Mouse (Mus musculus) stomach, postnatal 0 days (tissue): ENCODE data around the gene Gm28374. TPM values are rescaled to one million over a fixed set of nuclear protein-coding genes. Genes with fewer than 3 reads are reported as not detected.
A peak's percentile ranks its signal among the peaks of the same experiment; 100 is the strongest.

Experiments
- ATAC-seq: fragments of 200-750 bp; cut with Nextera tagmentation; 2 replicates; pipeline ENCODE4 v1.8.0; 2017; ENCODE audit not compliant: low FRiP score, low TSS enrichment
- DNase-seq: peaks from one replicate; pipeline ENCODE4 v3.0.0-alpha.2; 2016; ENCODE audit warnings: low spot score
- H3K27ac ChIP-seq: fragments of 300-500 bp; sonication (generic); replicated peaks from 2 replicates; pipeline ENCODE4 v1.5.1; 2014; ENCODE audit warnings: mild to moderate bottlenecking, control low read depth
- H3K27me3 ChIP-seq: fragments of 300-500 bp; sonication (generic); 2 replicates; pipeline ENCODE4 v1.6.1; 2014; ENCODE audit warnings: low read length; ENCODE audit not compliant: control insufficient read depth, insufficient read depth
- H3K36me3 ChIP-seq: fragments of 300-500 bp; sonication (generic); 2 replicates; pipeline ENCODE4 v1.6.1; 2014; ENCODE audit warnings: low read length, mixed read lengths; ENCODE audit not compliant: control insufficient read depth, insufficient read depth
- H3K4me1 ChIP-seq: fragments of 300-500 bp; sonication (generic); replicated peaks from 2 replicates; pipeline ENCODE4 v1.6.1; 2014; ENCODE audit warnings: antibody characterized with exemption; ENCODE audit not compliant: control insufficient read depth, insufficient read depth
- H3K4me2 ChIP-seq: fragments of 300-500 bp; sonication (generic); replicated peaks from 2 replicates; pipeline ENCODE4 v1.6.1; 2014; ENCODE audit warnings: low read depth, mild to moderate bottlenecking, control low read depth, moderate library complexity
- H3K4me3 ChIP-seq: fragments of 300-500 bp; sonication (generic); 2 replicates; pipeline ENCODE4 v1.5.1; 2014; ENCODE audit warnings: low read depth, low read length, control low read depth
- H3K9ac ChIP-seq: fragments of 300-500 bp; sonication (generic); 2 replicates; pipeline ENCODE4 v1.6.1; 2014; ENCODE audit warnings: mild to moderate bottlenecking, low read length, control low read depth, mixed read lengths
- H3K9me3 ChIP-seq: fragments of 300-500 bp; sonication (generic); 2 replicates; pipeline ENCODE4 v1.6.1; 2016; ENCODE audit warnings: low read length; ENCODE audit not compliant: control insufficient read depth
- CTCF ChIP-seq: IDR thresholded peaks from 2 replicates; pipeline ENCODE4 v1.5.1; 2016; ENCODE audit warnings: antibody characterized with exemption, low read depth, mild to moderate bottlenecking, moderate library complexity
- EP300 ChIP-seq: optimal IDR thresholded peaks from 2 replicates; pipeline ENCODE3; 2016; ENCODE audit warnings: antibody characterized with exemption
- WGBS: fragments of 180-500 bp; shearing (Covaris S2); extraction: QIAGEN DNeasy Blood & Tissue Kit; methylation state at CpG from one replicate; pipeline ENCODE4 v1.1.7; 2014; 5-methylcytosine and 5-hydroxymethylcytosine counted together
- polyA plus RNA-seq: library from polyadenylated mRNA; unstranded; fragments of >200 nt; fragmentation: Nextera tagmentation; extraction: Ambion mirVana; gene quantifications from 2 replicates; pipeline ENCODE4 v1.2.1, GENCODE M21; 2015

The Gm28374 gene
- polyA plus RNA-seq, 1 experiment from 2014 or later: 0.52 TPM

DNA sequence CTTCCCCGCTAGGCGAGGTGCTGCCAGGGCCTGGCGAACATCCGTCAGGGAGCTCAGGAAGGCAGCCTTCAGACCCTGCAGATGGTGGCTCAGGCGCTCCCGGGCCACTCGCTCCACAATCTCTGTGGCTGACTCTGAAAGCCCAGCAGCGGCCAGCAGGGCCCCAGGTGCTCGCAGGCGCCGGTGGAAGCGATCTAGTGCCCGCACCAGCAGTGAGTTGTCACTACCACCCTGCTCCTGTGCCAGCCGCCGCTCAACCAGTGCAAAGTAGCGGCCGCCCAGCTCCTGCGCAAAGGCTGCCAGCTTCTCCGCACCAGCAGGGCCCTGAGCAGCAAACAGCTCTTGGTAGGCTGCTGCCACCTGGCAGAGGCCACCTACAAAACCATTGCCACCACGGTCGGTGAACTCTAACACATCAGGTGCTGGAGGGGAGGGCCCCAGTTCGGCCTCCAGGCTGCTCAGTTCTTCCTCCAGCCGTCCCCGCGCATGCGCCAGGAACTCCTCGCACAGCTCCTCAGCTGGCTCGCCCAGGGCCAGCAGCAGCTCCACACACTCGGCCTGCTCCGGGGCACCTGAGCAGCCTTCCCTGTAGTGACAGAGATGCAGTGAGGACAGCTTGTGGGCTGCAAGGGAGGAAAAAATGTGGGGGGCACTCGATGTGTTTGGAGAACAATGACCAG lies 11.3 kb downstream of the Gm28374 start:
- no peak overlapping the region for H3K9ac ChIP-seq
- no peak for ATAC-seq
- peaks cover 7% of the 10 kb centered on the region for H3K36me3 ChIP-seq
- H3K9me3 ChIP-seq: no peaks in the 10 kb centered on the region
- 91% methylated on average over 31 of the region's 31 CpGs for WGBS
- H3K4me1 ChIP-seq: peaks cover 5% of the 10 kb centered on the region; the same call in 1 of the 2 replicates
- TF ChIP-seq EP300 (no peak), CTCF (no peak)
- no peak overlapping the region for H3K4me3 ChIP-seq
- H3K27me3 ChIP-seq: no peaks in the 10 kb centered on the region
- no peak overlapping the region for H3K27ac ChIP-seq
- no peak for DNase-seq
- no peak overlapping the region for H3K4me2 ChIP-seq

DNA sequence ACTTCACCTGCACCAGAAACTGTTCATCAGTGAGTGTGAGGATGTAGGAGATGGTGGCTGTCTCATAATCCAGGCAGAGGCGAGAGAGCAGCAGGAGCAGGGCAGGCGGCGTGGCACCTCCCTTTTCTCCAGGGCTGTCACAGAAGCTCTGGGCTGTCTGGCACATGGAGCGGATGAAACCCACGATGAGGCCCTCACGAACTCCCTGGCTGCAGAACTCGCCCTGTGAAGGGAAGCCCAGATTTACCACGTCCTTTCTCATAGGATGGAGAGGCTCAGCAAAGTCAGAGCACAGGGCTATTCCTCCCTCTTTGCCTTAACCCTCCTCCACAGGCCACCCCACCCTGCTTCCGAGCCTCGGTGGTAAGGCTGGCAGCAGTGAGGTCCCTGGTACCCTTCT lies 12.2 kb downstream of the Gm28374 start:
- Histone ChIP-seq H3K9ac (no peak overlapping the region), H3K27ac (no peak overlapping the region), H3K9me3 (no peaks in the 10 kb centered on the region), H3K4me2 (no peak overlapping the region), H3K36me3 (peaks cover 7% of the 10 kb centered on the region), H3K4me1 (peaks cover 5% of the 10 kb centered on the region; the same call in 1 of the 2 replicates), H3K4me3 (no peak overlapping the region), H3K27me3 (no peaks in the 10 kb centered on the region)
- no peak for DNase-seq
- ATAC-seq: no peak
- no peak for TF ChIP-seq CTCF
- TF ChIP-seq EP300: no peak
- 90% methylated on average over 10 of the region's 10 CpGs for WGBS

DNA sequence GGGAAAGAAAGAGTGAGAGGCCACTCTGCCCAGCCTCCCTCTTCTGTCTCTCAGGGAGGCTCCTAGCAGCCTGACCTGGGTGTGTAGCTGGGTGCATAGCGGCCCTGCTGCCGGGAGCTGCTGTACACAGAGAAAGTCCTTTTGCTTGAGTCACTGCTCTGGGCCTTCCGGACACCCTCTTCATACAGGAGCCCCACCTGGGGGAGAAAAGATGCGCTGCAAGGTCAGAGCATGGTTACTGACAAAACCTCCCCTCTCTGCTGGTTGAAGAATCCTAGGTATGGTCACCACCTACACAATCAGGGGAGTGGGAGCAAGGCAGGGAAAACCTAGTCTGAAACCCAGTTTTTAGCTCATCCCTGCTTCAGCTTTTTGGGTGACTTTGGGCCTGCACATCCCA lies 13.1 kb downstream of the Gm28374 start:
- ATAC-seq: no peak
- Histone ChIP-seq H3K4me1 (peaks cover 5% of the 10 kb centered on the region; the same call in 1 of the 2 replicates), H3K9me3 (no peaks in the 10 kb centered on the region), H3K4me3 (no peak overlapping the region), H3K36me3 (peaks cover 7% of the 10 kb centered on the region), H3K27me3 (no peaks in the 10 kb centered on the region), H3K4me2 (no peak overlapping the region), H3K27ac (no peak overlapping the region), H3K9ac (no peak overlapping the region)
- DNase-seq: no peak
- whole genome bisulfite sequencing: 46% methylated on average over 4 of the region's 4 CpGs
- 0 out of 2 replicates have a peak, but pooled peaks have one; percentile 24 for TF ChIP-seq CTCF
- TF ChIP-seq EP300: no peak

DNA sequence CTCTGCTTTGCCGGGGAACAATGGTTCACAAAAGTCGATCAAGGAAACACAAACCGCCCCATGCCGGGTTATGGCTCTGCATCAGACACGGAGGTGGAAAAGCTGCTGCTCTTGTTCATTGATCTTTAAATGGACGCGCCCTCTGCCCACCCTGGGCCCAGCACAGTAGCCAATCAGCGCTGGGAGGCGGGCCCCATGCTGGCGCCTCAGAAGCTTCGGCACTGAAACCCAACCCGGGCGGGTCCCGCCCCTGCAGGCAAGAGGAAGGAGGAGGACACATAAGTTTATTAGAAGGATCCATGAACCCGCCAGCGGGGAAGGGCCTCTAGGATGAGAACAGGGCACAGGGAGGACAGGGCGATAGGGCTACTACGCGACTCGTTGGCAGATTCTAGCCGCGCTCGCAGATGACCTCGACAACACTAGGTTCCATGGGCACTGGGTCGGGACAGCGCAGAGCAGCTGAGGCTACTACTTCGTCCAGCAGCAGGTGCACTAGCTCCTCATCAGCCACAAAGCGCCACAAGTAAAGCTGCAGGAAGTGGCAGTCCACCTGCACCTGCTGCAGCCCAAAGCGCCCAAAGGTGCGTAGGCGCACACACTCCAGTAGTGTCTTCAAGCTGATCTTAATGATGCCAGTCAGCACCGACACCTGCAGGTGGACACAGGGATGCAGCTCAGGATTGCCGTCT lies 14.2 kb downstream of the Gm28374 start, which contains the start of gene Tm7sf2:
Tm7sf2 (minus strand) TSS at position 650 of the 692 bp plus-strand sequence.
- Histone ChIP-seq H3K9me3 (no peaks in the 10 kb centered on the region), H3K36me3 (peaks cover 5% of the 10 kb centered on the region), H3K4me1 (peaks cover 5% of the 10 kb centered on the region; the same call in 1 of the 2 replicates), H3K4me3 (peak within 1 kb of the TSS; percentile 31), H3K27me3 (no peaks in the 10 kb centered on the region), H3K4me2 (peak within 1 kb of the TSS; percentile 76), H3K9ac (peak within 1 kb of the TSS; percentile 50), H3K27ac (peak within 1 kb of the TSS; percentile 56)
- peak; percentile 95 for DNase-seq
- peak; percentile 90 for ATAC-seq
- TF ChIP-seq EP300 (no peak), CTCF (peak; percentile 27; the same call in 1 of the 2 replicates)
- 8% methylated on average over 33 of the region's 33 CpGs for WGBS

DNA sequence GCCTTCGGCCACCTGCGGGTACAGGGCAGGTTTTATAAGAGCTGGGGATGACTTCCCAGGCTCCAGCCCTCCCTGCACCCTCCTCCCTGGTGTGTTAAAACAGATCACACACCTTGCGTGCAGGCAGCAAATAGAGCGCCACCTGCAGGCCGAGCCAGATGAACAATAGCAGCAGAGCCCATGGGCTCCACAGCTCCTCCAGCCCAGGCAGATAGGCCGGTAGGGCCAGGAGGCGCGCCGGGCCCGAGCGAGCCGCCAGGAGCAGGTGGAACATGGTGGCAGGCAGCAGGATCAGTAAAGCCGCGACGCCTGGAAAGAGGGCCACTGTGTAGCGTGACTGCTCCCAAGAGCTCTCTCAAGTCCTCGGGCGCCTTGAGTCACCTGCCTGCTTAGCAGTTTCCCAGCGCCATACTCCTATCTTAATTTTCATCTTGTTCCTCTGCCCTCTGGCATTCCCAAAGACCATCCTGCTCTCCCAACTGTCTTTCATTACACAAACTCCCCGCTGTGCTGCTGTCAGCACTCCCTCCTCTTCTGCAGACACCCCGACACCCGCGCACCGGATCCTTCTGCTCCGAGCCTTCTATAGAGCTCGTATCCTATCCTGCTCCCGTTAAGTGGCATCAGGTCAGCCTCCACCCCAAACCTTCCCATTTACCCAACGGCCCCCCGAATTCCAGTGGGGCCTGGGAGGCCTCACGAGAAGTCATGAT lies 14.9 kb downstream of the Gm28374 start:
- H3K4me2 ChIP-seq: peak overlapping the region; percentile 76
- ATAC-seq (peak; percentile 63), DNase-seq (peak; percentile 92)
- peak overlapping the region; percentile 31 for H3K4me3 ChIP-seq
- peaks cover 5% of the 10 kb centered on the region for H3K36me3 ChIP-seq
- H3K27ac ChIP-seq: peak overlapping the region; percentile 37
- WGBS: 1% methylated on average over 30 of the region's 30 CpGs
- TF ChIP-seq CTCF: peak; percentile 86
- TF ChIP-seq EP300: no peak
- peak overlapping the region; percentile 50 for H3K9ac ChIP-seq
- H3K4me1 ChIP-seq: peaks cover 10% of the 10 kb centered on the region
- H3K27me3 ChIP-seq: no peaks in the 10 kb centered on the region
- no peaks in the 10 kb centered on the region for H3K9me3 ChIP-seq
